Comparison of ENCODE assay signal across 17 mouse cellular contexts in genomic region chr17:84217696-84218095, GRCm38 (mm10).
"Had no signal": no experiment of that assay in that cellular context is flagged by ENCODE, and none has a peak within 500 bp of the region (broad histone marks: within the 10 kb centered on the region; RNA-seq: fewer than 3 reads in every experiment).

No protein-coding gene starts in this region.

- H3K27me3 ChIP-seq: liver, embryonic 15.5 days; lung, embryonic 15.5 days; megakaryocyte, embryonic 14.5 days; midbrain, embryonic 12.5 days; midbrain, embryonic 15.5 days; neural tube, embryonic 12.5 days had no signal

- H3K9ac ChIP-seq: liver, embryonic 15.5 days; liver, postnatal 0 days; lung, embryonic 15.5 days; midbrain, embryonic 12.5 days; midbrain, embryonic 15.5 days; neural tube, embryonic 12.5 days had no signal

- H3K9me3 ChIP-seq: liver, embryonic 15.5 days; lung, embryonic 15.5 days; megakaryocyte, embryonic 14.5 days; midbrain, embryonic 12.5 days; midbrain, embryonic 15.5 days; neural tube, embryonic 12.5 days had no signal

- DNase-seq: liver, postnatal 0 days; lung, adult 2 months; lung, postnatal 14 days; lung, postnatal 36 days; right cerebral cortex, postnatal 14 days; spleen, adult 18-20 months; thymus, adult 18-20 months; thymus, postnatal 14 days; thymus, postnatal 4 days had no signal

- H3K4me3 ChIP-seq: liver, embryonic 15.5 days; lung, embryonic 15.5 days; megakaryocyte, embryonic 14.5 days; midbrain, embryonic 12.5 days; midbrain, embryonic 15.5 days; neural tube, embryonic 12.5 days had no signal

- ATAC-seq: liver, postnatal 0 days; lung, postnatal 0 days; midbrain, embryonic 15.5 days had no signal

- H3K27ac ChIP-seq: liver, embryonic 15.5 days; lung, embryonic 15.5 days; macrophage; midbrain, embryonic 12.5 days; midbrain, embryonic 15.5 days; neural tube, embryonic 12.5 days had no signal

- H3K36me3 ChIP-seq: midbrain, embryonic 15.5 days had no signal

- H3K4me1 ChIP-seq: lung, embryonic 15.5 days; megakaryocyte, embryonic 14.5 days; midbrain, embryonic 12.5 days; midbrain, embryonic 15.5 days; neural tube, embryonic 12.5 days had no signal

- H3K4me2 ChIP-seq: liver, embryonic 15.5 days; lung, embryonic 15.5 days; midbrain, embryonic 12.5 days; midbrain, embryonic 15.5 days; neural tube, embryonic 12.5 days had no signal
